Mouse (Mus musculus) neural tube, embryonic 10.5 days (tissue): ENCODE results near the gene Fgfr2.

Experiments used
- DNase-seq: peaks from one replicate; pipeline ENCODE4 v3.0.0-alpha.2; 2017; ENCODE audit warnings: low spot score; ENCODE audit errors: extremely low spot score

Fgfr2 gene

DNA sequence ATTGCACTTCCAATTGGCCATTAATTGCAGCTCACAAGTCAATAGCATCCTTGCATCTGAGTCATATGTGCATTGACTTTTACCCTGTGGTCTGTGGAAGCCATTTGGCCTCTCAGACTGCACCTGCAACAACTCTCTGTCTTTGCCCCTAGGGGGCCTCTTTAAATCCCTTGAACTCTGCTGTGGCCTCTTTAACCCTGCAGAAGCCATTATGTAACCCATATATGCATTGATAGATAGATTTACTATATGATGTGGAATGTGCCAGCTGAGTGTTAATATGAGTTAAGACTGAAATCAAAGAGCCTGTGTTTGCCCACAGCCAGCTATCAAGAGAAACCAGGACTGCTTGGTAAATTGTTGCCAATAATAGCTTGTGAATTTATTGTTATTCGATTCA is 924.3 kb downstream of the Fgfr2 start:
- DNase-seq: no peak

DNA sequence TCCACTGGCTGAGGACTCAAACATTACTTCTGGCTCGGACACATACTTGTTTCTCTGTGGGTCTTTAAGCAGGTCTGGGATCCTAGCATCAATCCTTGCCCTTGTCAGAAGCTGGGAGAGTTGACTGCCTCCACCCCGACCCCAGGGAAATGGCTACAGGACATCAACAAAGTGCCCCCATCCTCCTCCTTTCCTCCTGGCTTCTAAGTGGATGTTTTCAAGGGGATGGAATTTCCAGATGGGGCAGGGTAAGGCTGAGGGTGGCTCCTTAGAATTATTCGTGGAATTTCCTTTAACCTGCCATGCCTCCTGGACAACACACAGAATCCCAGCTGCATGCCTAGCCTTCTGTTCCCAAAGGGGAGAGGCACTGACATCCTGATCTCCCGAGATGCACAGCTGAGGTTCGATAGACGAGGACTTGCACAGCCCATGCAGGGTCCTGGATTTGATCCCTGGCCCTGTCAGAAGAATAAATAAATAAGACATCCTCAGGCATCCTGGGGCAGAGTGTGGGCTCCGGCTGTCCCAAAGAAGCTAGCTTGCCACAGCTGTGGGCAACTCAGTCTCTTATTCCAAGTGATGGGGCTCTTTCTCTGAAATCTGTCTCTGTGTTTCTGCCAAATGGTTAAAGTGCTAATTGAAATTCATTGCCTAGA is 925.2 kb downstream of the Fgfr2 start:
- peak; percentile 19 for DNase-seq

DNA sequence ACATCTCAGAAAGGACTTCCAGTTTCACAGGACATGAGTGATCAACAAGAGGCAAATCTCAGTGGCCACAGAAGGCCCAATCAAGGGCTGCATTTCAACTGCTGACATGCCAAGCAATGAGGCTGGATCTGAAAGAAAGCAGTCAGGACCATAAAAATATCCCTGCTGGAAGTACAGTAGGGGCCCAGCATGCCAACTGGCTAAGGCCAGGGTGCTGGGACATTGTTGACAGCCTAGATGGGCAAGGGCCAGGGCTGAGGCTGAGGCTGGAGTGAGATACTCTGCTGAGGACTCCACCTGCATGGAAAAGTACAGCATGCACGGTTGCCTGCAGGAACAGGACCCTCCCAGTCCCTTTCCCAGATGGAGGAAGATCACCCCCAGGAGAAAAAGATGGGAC is 926.6 kb downstream of the Fgfr2 start:
- no peak for DNase-seq

DNA sequence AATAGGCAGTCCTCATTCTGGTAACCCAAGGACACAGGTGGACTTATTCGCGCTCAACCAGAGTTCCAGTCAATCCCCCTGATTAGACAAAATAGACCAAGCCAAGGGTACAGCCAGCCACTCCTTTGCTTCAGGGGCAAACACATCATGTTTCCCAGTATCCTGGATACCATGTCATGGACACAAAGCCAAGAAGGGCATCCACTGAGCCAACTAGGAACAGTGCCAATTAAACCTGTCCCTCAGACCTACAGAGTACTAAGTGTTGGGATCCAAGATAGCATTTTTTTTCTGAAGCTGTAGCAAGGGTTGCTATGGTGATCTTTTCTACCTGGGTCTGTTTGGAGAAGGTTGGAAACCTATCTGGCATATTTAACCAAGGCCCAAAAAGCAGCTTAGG is 929.5 kb downstream of the Fgfr2 start:
- no peak for DNase-seq

DNA sequence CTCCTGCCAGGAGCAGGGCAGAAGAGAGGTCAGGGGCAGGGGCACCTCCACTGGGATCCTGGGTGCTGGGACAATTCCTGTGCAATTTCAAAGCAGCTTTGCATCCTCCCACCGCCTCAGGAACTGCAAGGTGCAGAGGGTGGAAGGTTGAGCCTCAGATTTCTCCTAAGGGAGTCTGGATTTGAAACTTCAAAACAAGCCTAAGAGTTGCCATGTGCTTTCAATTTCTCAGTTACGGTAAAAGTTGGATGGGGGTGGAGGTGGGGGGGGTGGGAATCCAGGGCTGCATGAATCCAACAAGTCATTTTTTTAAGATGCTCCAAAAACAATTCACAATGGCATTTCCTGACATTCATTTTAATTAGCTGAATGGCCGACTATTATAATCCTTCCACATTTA is 935.7 kb downstream of the Fgfr2 start:
- no peak for DNase-seq

DNA sequence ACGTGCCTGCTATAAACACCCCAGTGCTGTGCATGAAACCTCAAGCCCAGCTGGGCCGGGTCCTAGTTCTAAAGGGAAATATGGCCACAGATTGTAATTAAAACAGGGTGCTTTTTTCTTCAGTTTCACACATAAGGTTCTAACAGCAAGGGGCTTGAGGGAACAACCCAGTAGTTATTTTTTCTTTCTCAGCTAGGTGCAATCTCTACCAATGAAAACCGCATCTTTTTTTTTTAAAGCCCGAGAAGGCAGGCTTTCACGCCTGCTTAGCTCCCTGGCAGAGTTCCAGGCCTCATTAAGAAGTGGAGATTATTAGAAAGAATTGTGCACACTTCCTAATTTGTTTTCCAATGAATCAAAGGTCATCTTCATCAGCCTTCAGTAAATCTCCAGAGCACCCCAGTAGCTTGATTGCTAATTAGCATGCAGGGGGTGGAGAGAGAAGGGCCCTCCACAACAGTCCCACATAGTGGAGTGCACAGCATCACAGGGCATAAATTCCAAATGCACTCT is 939.2 kb downstream of the Fgfr2 start:
- DNase-seq: no peak

DNA sequence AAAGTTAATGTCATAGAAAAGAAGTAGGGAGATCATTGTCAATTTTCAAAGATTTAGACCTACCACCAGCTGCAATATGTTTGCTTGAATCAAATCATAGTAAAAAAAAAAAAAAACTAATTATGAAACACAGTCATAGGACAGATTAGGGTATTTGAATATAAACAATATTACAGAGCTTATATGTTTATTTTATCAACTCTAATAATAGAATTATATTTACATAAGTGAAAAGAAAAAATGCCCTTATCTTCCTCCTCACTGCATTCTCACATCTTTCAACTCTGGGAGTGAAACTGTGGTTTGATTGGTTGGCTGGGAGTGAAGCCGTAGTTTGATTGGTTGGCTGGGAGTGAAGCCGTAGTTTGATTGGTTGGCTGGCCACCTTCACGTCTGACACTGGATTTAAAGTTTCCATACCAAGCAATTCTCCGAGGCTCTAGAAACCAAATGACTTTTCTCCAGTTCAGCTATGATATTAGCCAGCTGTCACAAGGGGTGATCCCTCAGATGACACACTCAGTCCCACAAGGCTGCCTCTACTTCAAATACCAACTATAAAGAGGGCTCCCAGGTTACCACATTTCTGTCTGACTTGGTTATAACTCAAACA is 941.5 kb downstream of the Fgfr2 start:
- DNase-seq: no peak

DNA sequence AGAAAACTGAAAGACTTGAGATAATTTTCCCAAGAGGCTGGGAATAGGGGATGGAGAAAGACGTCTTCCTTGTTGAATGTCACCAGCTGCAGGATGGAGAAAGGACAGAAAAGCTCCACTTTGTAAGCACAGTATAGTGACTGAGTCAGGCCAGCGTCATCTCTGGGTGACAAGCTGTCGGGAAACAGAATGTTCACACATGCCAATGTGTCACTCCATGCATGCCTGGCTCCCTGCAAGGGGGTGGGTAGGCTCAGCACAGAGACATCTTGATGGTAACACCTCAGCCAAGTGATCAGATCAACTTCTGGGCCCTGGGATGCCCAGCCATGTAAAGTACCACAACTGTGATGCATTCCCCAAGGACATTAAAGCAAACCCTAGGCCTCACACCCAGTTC is 942.1 kb downstream of the Fgfr2 start:
- no peak for DNase-seq

DNA sequence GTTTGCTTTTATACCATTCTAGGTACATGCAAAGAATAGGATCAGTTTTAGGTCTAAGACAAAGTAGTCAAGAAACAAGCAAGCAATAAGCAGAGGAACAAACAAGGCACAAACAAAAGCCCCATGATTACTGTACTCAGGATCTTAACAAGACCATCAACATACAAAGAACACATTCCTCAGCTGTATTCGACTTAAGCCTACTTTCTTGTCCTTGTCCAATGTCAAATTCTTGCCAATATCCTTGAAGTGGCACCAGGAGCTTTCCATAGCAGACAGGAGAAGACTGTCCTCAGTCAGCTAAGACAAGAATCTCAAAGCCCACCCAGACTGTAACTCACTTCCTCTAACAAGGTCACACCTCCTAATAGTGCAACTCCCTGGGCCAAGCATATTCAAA is 944.1 kb downstream of the Fgfr2 start:
- DNase-seq: no peak

DNA sequence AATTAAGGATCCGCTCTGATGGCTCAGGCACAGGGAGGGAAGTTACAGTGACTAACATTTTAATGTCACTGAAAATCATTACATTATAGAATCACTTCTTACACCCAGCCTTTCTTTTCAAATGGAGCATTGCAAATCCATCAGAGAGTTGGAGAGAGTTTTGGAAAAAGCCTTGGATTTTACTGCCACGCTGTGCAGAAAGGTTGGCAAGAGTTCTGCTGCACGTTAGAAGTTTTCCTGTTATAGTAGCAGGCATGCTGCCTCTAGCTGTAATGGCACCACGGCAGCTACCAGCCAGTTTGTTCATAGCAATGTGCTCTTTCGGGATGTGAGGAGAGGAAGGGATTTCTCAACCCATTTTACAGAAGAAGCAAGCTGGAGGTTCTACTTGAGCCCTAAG is 948.4 kb downstream of the Fgfr2 start:
- DNase-seq: no peak

DNA sequence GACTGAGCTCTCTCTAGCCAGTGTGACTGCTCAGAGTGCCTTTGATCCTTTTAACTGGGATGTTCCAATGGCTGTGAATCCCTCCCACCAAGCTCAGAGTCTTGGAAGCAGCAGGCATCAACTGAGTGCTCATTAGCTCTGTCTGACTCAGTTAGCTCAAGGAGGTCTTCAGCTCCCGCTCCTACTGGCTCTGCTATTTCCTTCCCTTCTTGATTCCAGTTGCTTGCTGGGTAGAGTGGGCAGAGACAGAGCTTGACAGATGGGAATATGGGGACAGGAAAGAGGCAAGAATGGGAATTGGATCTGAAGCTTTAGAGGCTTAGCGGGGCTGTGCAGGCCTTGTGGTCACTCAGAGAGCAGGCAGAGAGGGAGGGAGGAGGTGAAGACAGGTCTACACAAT is 948.9 kb downstream of the Fgfr2 start:
- no peak for DNase-seq

DNA sequence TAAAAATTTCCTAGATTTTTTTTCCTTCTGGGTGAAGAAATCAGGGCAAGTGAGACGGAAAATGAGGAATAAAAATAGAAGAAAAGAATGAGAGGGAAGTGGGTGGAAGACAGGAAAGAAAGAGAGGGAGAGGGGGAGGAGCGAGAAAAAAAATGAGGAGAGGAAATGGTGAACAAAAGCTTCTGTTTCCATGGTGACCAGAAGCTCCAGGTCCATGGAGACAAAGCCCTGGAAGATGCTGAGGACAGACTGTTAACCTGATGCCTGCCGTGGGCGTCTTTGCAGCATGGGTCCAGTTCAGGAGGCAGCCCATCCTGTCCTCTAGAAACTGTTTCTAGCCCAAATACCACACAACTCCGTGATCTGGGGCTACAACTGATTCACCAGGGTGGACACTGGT is 950.9 kb downstream of the Fgfr2 start:
- DNase-seq: no peak

DNA sequence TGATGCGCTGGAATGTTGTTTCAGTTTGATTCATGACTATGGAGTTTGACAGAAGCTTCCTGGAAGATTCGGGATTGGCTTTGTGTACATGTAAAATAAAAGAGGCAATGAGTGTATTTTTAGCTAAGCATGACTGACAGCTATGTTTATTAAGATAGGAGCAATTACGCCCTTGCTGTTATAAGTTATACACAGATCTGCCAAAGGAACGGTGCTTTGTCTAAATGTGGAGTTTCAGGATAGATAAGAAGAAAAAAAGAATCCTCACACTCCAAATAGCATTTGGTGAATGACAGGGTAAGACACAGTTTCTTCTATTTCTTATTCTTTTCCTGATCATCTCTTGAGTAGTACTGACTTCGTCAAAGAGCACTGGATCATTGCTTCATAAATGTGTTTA is 951.4 kb downstream of the Fgfr2 start:
- DNase-seq: no peak

DNA sequence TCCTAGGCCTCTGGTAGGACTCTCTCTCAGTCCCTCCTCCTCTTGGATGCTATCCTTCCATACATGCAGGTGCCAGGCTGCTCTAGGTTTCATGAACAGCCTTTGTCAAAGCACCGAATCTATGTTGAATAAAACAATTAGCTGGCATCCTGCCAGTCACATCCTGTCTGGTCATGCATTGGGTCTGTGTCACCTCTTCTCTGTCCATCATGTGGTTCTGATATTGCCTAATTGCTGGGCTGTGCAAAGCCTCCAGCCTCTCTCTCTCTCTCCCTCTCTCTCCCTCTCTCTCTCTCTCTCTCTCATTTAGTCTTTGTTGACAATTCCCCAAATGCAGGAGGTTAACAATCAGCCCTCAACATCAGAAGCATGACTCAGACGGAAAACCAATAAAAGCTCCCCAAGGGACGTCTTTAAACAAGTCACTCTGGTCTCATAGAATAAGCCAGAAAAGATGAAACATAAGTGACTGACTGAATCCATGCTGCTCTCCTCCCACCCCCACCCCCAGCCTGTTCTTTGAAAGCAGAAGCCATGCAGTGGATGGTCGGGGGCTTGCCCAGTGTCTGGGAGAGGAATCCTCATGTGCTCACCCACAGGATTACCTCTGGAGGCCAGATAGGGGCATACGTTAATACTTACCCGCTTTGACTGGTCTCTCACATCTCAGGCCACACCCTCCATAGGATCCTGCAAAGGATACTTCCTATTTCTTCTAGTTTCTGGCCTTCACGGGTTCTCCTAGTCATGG is 953.6 kb downstream of the Fgfr2 start:
- DNase-seq: no peak

DNA sequence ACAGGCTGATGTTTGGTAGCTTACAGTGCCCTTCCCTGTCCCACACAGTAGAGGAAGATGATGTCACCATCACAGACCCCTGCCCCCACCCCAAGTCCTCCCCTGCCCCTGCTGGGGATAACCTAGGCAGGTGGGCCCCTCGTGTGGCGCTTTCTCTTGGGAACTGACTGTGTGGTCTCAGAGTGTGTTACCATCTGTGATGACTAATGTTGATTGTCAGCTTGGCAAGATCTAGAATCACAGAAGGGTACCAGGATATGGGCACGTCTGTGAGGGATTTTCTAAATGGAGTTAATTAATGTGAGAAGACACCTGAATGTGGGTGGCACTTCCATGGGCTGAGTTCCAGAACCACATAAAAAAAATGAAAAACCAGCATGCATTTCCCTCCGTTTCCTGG is 955.9 kb downstream of the Fgfr2 start:
- DNase-seq: no peak

DNA sequence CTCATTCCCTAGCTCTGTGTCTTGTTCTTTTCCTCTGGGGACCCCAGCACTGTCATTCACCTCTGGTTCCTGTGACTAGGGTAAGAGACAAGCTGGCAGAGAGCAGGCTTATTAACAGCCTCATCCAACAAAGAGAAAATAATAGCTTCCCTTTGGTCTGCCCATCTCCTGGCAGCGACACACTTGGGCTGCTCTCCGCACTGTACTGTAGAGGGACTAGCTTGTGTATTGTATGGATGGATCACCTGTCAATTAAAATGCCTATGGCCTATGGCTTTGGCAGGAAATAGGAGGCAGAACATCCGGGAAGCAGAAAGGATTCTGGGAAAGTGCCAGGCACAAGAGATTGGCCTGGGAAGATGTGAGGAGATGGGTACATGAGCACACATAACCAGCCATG is 960.9 kb downstream of the Fgfr2 start:
- DNase-seq: no peak

DNA sequence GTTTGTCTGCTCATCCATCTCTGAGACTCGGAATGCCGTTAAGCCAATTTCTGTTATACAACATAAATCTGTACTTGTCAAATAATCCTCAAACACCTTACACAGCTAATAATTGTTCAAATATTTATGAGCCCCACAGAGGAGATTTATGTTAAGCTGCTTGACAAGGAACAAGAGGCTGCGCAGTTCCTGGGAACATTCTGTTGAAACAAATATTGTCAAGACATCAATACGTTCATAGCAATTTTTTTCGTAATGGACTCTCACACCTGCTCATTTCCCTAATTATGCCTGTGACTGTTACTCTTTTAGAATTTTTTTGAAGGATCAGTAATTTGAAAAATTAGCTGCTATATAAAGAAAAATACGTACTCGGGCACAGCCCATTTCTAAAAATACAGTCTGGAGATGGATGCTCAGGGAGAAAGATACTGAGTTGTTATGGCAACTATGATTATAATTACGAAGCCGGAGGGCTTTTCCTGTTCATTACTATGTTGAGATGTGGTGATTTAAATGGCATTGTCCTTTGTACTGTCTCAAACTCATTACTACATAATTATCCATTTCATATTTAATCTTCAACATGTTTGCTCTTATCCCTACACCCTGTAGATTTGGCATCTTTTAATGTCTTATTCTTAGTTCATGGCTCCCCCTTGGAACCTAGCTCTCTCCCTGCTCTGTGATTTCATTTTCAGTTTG is 964.7 kb downstream of the Fgfr2 start:
- no peak for DNase-seq

DNA sequence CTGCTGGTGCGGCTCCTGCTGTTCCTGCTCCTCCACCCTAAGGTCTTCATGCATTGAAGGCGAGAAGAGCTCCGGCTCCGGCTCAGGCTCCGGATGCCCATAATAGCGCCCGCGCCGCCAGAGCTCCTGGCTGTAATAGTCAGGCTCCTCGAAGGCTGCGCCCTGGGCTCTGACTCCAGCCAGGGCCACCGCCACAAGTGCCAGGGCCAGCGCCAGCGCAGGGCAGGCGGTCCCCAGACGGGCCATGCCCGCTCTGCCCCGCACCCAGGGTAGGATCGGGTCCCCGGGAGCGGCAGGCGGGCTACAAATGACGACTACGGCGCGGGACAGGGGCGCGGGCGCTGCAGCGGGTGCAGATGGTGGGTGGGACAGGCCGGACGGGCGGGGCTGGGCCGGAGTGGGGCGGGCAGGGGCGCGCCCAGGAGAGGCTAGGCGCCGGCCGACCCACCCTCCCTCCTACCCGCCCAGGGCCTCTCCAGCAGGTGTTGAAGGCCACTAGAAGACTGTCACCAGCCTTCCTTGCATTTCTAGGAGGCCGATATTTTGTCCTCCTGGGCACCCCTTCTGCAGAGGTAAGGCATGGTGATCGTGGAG is 968.7 kb downstream of the Fgfr2 start, which contains the start of gene Cpxm2:
Gene Cpxm2, minus strand, starts transcription at position 372 of the 594 bp plus-strand sequence.
- peak; percentile 48 for DNase-seq

DNA sequence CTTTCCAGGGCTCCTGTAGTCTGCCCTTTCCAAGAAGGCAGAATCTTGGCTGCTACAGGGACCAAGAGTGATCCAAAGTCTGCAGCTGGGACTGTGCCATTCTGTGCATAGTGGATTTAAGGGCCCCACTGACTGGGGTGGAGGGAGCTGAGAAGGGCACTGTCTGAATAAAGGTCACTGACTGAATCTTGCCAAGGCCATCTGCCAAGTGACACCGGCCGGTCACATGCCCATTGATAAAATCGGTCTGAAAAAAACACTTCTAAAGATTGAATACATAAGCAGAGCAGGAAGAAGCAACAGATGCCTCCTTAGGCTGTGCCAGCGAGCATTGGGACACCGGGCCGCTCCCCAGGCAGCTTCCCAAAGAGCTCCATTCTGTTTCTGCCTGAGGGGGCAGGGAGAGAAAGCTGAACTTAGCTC is 969.4 kb downstream of the Fgfr2 start:
- no peak for DNase-seq

DNA sequence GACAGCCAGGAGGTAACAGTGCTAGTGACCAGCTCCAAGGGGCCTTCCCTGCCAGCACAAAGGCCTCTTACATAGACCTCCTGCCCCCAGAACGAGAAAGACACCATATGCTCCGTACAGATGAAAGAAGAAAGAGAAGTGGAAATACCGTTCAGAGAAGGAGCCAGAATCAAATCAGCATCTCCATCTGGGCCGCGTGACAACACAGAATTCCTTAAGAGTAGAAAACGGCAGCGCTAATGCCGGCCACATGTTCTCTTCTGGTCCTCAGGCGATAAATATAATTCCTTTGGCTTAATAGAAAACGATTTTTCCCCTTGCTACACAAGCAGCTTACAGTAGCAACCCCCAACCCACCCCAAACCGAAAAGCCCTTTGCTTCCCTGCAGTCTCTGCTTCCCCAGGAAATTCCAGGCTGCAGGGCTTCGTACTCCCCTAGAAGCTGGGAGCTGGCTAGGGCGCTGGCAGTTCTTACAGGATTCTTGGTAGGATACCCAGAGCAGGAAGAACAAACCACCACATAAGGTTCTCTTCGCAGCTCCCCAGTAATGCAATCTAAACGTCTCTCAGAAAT is 977.8 kb downstream of the Fgfr2 start:
- DNase-seq: no peak

DNA sequence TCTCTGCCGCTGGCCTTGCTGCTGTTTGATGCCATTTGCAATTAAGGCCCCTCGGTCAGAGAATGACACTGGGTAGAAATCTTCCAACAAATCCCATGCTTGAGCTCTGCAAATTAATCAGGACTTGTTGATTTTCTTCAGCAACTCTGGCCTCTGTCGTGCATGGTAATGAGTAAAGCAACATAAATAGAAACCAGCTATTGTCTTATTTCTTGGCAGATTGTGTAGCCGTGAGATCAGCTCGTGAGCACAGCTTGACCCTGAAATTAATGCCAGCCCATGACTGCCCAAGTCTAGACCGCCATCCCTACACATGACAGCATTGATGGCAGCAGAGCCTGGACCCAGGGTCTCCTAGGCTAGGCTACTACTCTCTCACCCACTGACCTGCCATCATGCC is 994.5 kb downstream of the Fgfr2 start:
- DNase-seq: no peak
